Mouse (Mus musculus) heart, embryonic 13.5 days (tissue): Measurements from ENCODE around the gene Mark1. TPM values are rescaled to one million over a fixed set of nuclear protein-coding genes. Genes with fewer than 3 reads are reported as not detected.

Source experiments
- ATAC-seq: fragments of 200-750 bp; cut with Nextera tagmentation; 2 replicates; pipeline ENCODE4 v1.8.0; 2017; ENCODE audit warnings: moderate TSS enrichment; ENCODE audit not compliant: insufficient number of reproducible peaks, low FRiP score, low TSS enrichment; ENCODE audit errors: extremely low read depth
- H3K27ac ChIP-seq: fragments of 300-500 bp; sonication (generic); replicated peaks from 2 replicates; pipeline ENCODE4 v1.5.1; 2015; ENCODE audit warnings: moderate library complexity, mild to moderate bottlenecking, inconsistent platforms
- H3K27me3 ChIP-seq: fragments of 300-500 bp; sonication (generic); replicated peaks from 2 replicates; pipeline ENCODE4 v1.6.1; 2015; ENCODE audit warnings: mild to moderate bottlenecking, inconsistent platforms
- H3K36me3 ChIP-seq: fragments of 300-500 bp; sonication (generic); 2 replicates; pipeline ENCODE4 v1.6.1; 2015; ENCODE audit warnings: mild to moderate bottlenecking, inconsistent platforms
- H3K4me1 ChIP-seq: fragments of 300-500 bp; sonication (generic); 2 replicates; pipeline ENCODE4 v1.6.1; 2015; ENCODE audit warnings: inconsistent platforms
- H3K4me2 ChIP-seq: fragments of 300-500 bp; sonication (generic); 2 replicates; pipeline ENCODE4 v1.6.1; 2015; ENCODE audit warnings: inconsistent platforms, mild to moderate bottlenecking, moderate library complexity
- H3K4me3 ChIP-seq: fragments of 300-500 bp; sonication (generic); 2 replicates; pipeline ENCODE4 v1.5.1; 2015; ENCODE audit warnings: moderate library complexity, mild to moderate bottlenecking, inconsistent platforms
- H3K9ac ChIP-seq: fragments of 300-500 bp; sonication (generic); 2 replicates; pipeline ENCODE4 v1.6.1; 2015; ENCODE audit warnings: inconsistent platforms, mild to moderate bottlenecking, moderate library complexity
- H3K9me3 ChIP-seq: fragments of 300-500 bp; sonication (generic); 2 replicates; pipeline ENCODE4 v1.6.1; 2016; ENCODE audit warnings: inconsistent platforms
- WGBS: fragments of 180-500 bp; shearing (Covaris S2); methylation state at CpG from one replicate; pipeline ENCODE4 v1.1.7; 2015; ENCODE audit warnings: mixed read lengths; 5-methylcytosine and 5-hydroxymethylcytosine counted together
- polyA plus RNA-seq: library from polyadenylated mRNA; unstranded; fragments of >200 nt; fragmentation: Nextera tagmentation; extraction: Ambion mirVana; gene quantifications from 2 replicates; pipeline ENCODE4 v1.2.1, GENCODE M21; 2015

Gene Mark1
- polyA plus RNA-seq, 1 experiment from 2014 or later = 1.5 TPM

GRCm38 (mm10) chr1:184998161-184998560, 1.2 kb downstream of the Mark1 start:
- no peaks in the 10 kb centered on the region for H3K9me3 ChIP-seq
- peak overlapping the region; percentile 84 for H3K4me2 ChIP-seq
- peaks cover 37% of the 10 kb centered on the region for H3K4me1 ChIP-seq
- peak overlapping the region; percentile 75 for H3K4me3 ChIP-seq
- 40% methylated on average over 9 of the region's 9 CpGs for WGBS
- no peak overlapping the region; the same call in 1 of the 2 replicates for H3K27ac ChIP-seq
- H3K27me3 ChIP-seq = peaks cover 14% of the 10 kb centered on the region
- H3K9ac ChIP-seq = peak overlapping the region; percentile 73
- no peaks in the 10 kb centered on the region for H3K36me3 ChIP-seq
- ATAC-seq = no peak

- no peaks in the 10 kb centered on the region for H3K36me3 ChIP-seq
- peak overlapping the region; percentile 73 for H3K9ac ChIP-seq
- H3K9me3 ChIP-seq = no peaks in the 10 kb centered on the region
- H3K27ac ChIP-seq = no peak overlapping the region
- no peak for ATAC-seq
- peaks cover 14% of the 10 kb centered on the region for H3K27me3 ChIP-seq
- H3K4me1 ChIP-seq = peaks cover 37% of the 10 kb centered on the region
- 46% methylated on average over 11 of the region's 11 CpGs for WGBS
- H3K4me3 ChIP-seq = peak overlapping the region; percentile 75; the same call in 1 of the 2 replicates
- H3K4me2 ChIP-seq = peak overlapping the region; percentile 84
Observed at GRCm38 (mm10) chr1:184997466-184997865, 1.9 kb downstream of the Mark1 start.

- Histone ChIP-seq H3K4me3 (no peak overlapping the region), H3K9me3 (no peaks in the 10 kb centered on the region), H3K9ac (0 out of 2 replicates have a peak overlapping the region, but pooled peaks have one; percentile 3), H3K4me1 (peaks cover 35% of the 10 kb centered on the region), H3K36me3 (no peaks in the 10 kb centered on the region), H3K27me3 (peaks cover 3% of the 10 kb centered on the region; the same call in 1 of the 2 replicates), H3K4me2 (0 out of 2 replicates have a peak overlapping the region, but pooled peaks have one; percentile 4), H3K27ac (peak overlapping the region; percentile 24; the same call in 1 of the 2 replicates)
- 59% methylated on average over 4 of the region's 4 CpGs for WGBS
- no peak for ATAC-seq
Observed at GRCm38 (mm10) chr1:184995335-184995734, 4.0 kb downstream of the Mark1 start.

GRCm38 (mm10) chr1:184991191-184991590, 8.2 kb downstream of the Mark1 start:
- H3K4me1 ChIP-seq = peaks cover 29% of the 10 kb centered on the region
- H3K36me3 ChIP-seq = no peaks in the 10 kb centered on the region
- 91% methylated on average over 10 of the region's 10 CpGs for WGBS
- H3K9ac ChIP-seq = no peak overlapping the region
- no peaks in the 10 kb centered on the region for H3K27me3 ChIP-seq
- no peak for ATAC-seq
- no peak overlapping the region for H3K27ac ChIP-seq
- H3K4me2 ChIP-seq = no peak overlapping the region
- H3K4me3 ChIP-seq = no peak overlapping the region
- no peaks in the 10 kb centered on the region for H3K9me3 ChIP-seq

- Histone ChIP-seq H3K4me1 (peaks cover 32% of the 10 kb centered on the region), H3K36me3 (no peaks in the 10 kb centered on the region), H3K9me3 (no peaks in the 10 kb centered on the region), H3K27ac (no peak overlapping the region), H3K9ac (peak overlapping the region; percentile 47), H3K4me2 (peak overlapping the region; percentile 48), H3K4me3 (peak overlapping the region; percentile 24), H3K27me3 (no peaks in the 10 kb centered on the region)
- ATAC-seq = no peak
- 46% methylated on average over 2 of the region's 2 CpGs for WGBS
Observed at GRCm38 (mm10) chr1:184986748-184987147, 12.6 kb downstream of the Mark1 start.

- H3K9me3 ChIP-seq = no peaks in the 10 kb centered on the region
- no peak overlapping the region for H3K27ac ChIP-seq
- H3K27me3 ChIP-seq = no peaks in the 10 kb centered on the region
- no peak for ATAC-seq
- WGBS = 84% methylated on average over 2 of the region's 2 CpGs
- H3K4me3 ChIP-seq = no peak overlapping the region
- no peak overlapping the region for H3K9ac ChIP-seq
- H3K36me3 ChIP-seq = 0 out of 2 replicates have a peak, but pooled peaks cover 5% of the 10 kb centered on the region
- H3K4me2 ChIP-seq = no peak overlapping the region
- H3K4me1 ChIP-seq = peaks cover 32% of the 10 kb centered on the region
Observed at GRCm38 (mm10) chr1:184984723-184985122, 14.6 kb downstream of the Mark1 start.

GRCm38 (mm10) chr1:184983751-184984150, 15.6 kb downstream of the Mark1 start:
- H3K4me2 ChIP-seq = no peak overlapping the region
- no peak overlapping the region for H3K4me3 ChIP-seq
- no peak for ATAC-seq
- H3K27me3 ChIP-seq = no peaks in the 10 kb centered on the region
- H3K9ac ChIP-seq = no peak overlapping the region
- H3K27ac ChIP-seq = no peak overlapping the region
- no peaks in the 10 kb centered on the region for H3K9me3 ChIP-seq
- whole genome bisulfite sequencing = 47% methylated on average over 3 of the region's 3 CpGs
- peaks cover 32% of the 10 kb centered on the region for H3K4me1 ChIP-seq
- H3K36me3 ChIP-seq = 0 out of 2 replicates have a peak, but pooled peaks cover 5% of the 10 kb centered on the region

GRCm38 (mm10) chr1:184972214-184972776, 27.1 kb downstream of the Mark1 start:
- no peak for ATAC-seq

GRCm38 (mm10) chr1:184969374-184969773, 30.0 kb downstream of the Mark1 start:
- WGBS = 59% methylated on average over 4 of the region's 4 CpGs
- H3K4me1 ChIP-seq = peaks cover 27% of the 10 kb centered on the region
- no peak overlapping the region for H3K4me2 ChIP-seq
- ATAC-seq = no peak
- H3K9ac ChIP-seq = no peak overlapping the region
- no peaks in the 10 kb centered on the region for H3K27me3 ChIP-seq
- no peak overlapping the region for H3K4me3 ChIP-seq
- no peaks in the 10 kb centered on the region for H3K9me3 ChIP-seq
- H3K36me3 ChIP-seq = no peaks in the 10 kb centered on the region
- no peak overlapping the region for H3K27ac ChIP-seq

More at GRCm38 (mm10) chr1:184972214-184972776, 27.1 kb downstream of the Mark1 start:
- Histone ChIP-seq H3K4me2 (no peak overlapping the region), H3K4me1 (peaks cover 18% of the 10 kb centered on the region), H3K36me3 (no peaks in the 10 kb centered on the region), H3K9me3 (no peaks in the 10 kb centered on the region), H3K9ac (no peak overlapping the region), H3K4me3 (no peak overlapping the region), H3K27ac (no peak overlapping the region), H3K27me3 (no peaks in the 10 kb centered on the region)
- WGBS = 43% methylated on average over 8 of the region's 8 CpGs

- Histone ChIP-seq H3K4me3 (no peak overlapping the region), H3K4me1 (peaks cover 35% of the 10 kb centered on the region), H3K36me3 (no peaks in the 10 kb centered on the region), H3K4me2 (peak overlapping the region; percentile 41), H3K9me3 (peaks cover 4% of the 10 kb centered on the region; the same call in 1 of the 2 replicates), H3K27ac (no peak overlapping the region), H3K9ac (no peak overlapping the region), H3K27me3 (no peaks in the 10 kb centered on the region)
- ATAC-seq = no peak
- WGBS = 38% methylated on average over 12 of the region's 12 CpGs
Observed at GRCm38 (mm10) chr1:184965682-184966360, 33.5 kb downstream of the Mark1 start.

- no peaks in the 10 kb centered on the region for H3K27me3 ChIP-seq
- no peaks in the 10 kb centered on the region for H3K36me3 ChIP-seq
- 27% methylated on average over 12 of the region's 12 CpGs for WGBS
- H3K27ac ChIP-seq = no peak overlapping the region
- H3K4me3 ChIP-seq = no peak overlapping the region
- ATAC-seq = no peak; the same call in 1 of the 2 replicates
- H3K9ac ChIP-seq = peak overlapping the region; percentile 45; the same call in 1 of the 2 replicates
- H3K4me2 ChIP-seq = peak overlapping the region; percentile 42
- peaks cover 4% of the 10 kb centered on the region; the same call in 1 of the 2 replicates for H3K9me3 ChIP-seq
- H3K4me1 ChIP-seq = peaks cover 38% of the 10 kb centered on the region
Observed at GRCm38 (mm10) chr1:184963121-184963693, 36.2 kb downstream of the Mark1 start.
